Mouse (Mus musculus) granulocyte monocyte progenitor cell, adult 5-6 weeks (primary cell): ENCODE data around the gene Cst11. TPM values are rescaled to one million over a fixed set of nuclear protein-coding genes. Genes with fewer than 3 reads are reported as not detected.

ENCODE experiments used
- total RNA-seq, 2 experiments: library from RNA; stranded (forward) in 1 of 2; stranded (reverse) in 1 of 2; fragments of 200-712, 200-1000 nt in 1 of 2; fragments of >200 nt in 1 of 2; fragmentation: Nextera tagmentation in 1 of 2; gene quantifications; 2 replicates each; pipeline ENCODE4 v1.2.3; 2014 to 2017

Cst11 gene
- total RNA-seq, 2 experiments from 2014 or later, result not detected

Other genes with a start within 250 kb of the Cst11 start
- 104 and 106 TPM in 2 replicates for gene Nxt1, start 98.9 kb downstream of the Cst11 start, total RNA-seq (2014; fragmentation: Nextera tagmentation)
- gene Nxt1, start 98.9 kb downstream of the Cst11 start, total RNA-seq (2017), result 64.1 and 76.1 TPM in 2 replicates
- gene Gzf1, start 90.5 kb downstream of the Cst11 start, total RNA-seq (2014; fragmentation: Nextera tagmentation), result 11.2 and 15.5 TPM in 2 replicates
- gene Gzf1, start 90.5 kb downstream of the Cst11 start, total RNA-seq (2017), result 18.9 and 19.9 TPM in 2 replicates
- gene Napb, start 39.0 kb downstream of the Cst11 start, total RNA-seq (2014; fragmentation: Nextera tagmentation), result 0.66 and 0.92 TPM in 2 replicates
- 0.13 and 0.62 TPM in 2 replicates for gene Napb, start 39.0 kb downstream of the Cst11 start, total RNA-seq (2017)
- not detected in 2 replicates for gene Cstl1, start 21.1 kb downstream of the Cst11 start, total RNA-seq (2014; fragmentation: Nextera tagmentation)
- gene Cstl1, start 21.1 kb downstream of the Cst11 start, total RNA-seq (2017), result not detected in 2 replicates
- not detected in 2 replicates for gene 8030411F24Rik, start 10.5 kb upstream of the Cst11 start, total RNA-seq (2014; fragmentation: Nextera tagmentation)
- not detected in 2 replicates for gene 8030411F24Rik, start 10.5 kb upstream of the Cst11 start, total RNA-seq (2017)
- gene Cst12, start 17.9 kb upstream of the Cst11 start, total RNA-seq (2014; fragmentation: Nextera tagmentation), result not detected in 2 replicates
- not detected in 2 replicates for gene Cst12, start 17.9 kb upstream of the Cst11 start, total RNA-seq (2017)
- gene Cst8, start 27.3 kb upstream of the Cst11 start, total RNA-seq (2014; fragmentation: Nextera tagmentation), result not detected in 2 replicates
- gene Cst8, start 27.3 kb upstream of the Cst11 start, total RNA-seq (2017), result not detected in 2 replicates
- not detected in 2 replicates for gene Cst13, start 48.6 kb upstream of the Cst11 start, total RNA-seq (2014; fragmentation: Nextera tagmentation)
- gene Cst13, start 48.6 kb upstream of the Cst11 start, total RNA-seq (2017), result not detected in 2 replicates
- gene Cst9, start 63.6 kb upstream of the Cst11 start, total RNA-seq (2014; fragmentation: Nextera tagmentation), result not detected in 2 replicates
- not detected in 2 replicates for gene Cst9, start 63.6 kb upstream of the Cst11 start, total RNA-seq (2017)
- not detected in 2 replicates for gene 9230104L09Rik, start 93.5 kb upstream of the Cst11 start, total RNA-seq (2014; fragmentation: Nextera tagmentation)
- not detected in 2 replicates for gene 9230104L09Rik, start 93.5 kb upstream of the Cst11 start, total RNA-seq (2017)
- gene Cst3, start 104.2 kb upstream of the Cst11 start, total RNA-seq (2014; fragmentation: Nextera tagmentation), result 362 and 448 TPM in 2 replicates
- gene Cst3, start 104.2 kb upstream of the Cst11 start, total RNA-seq (2017), result 432 and 469 TPM in 2 replicates
- not detected in 2 replicates for gene Gm1330, start 231.8 kb upstream of the Cst11 start, total RNA-seq (2014; fragmentation: Nextera tagmentation)
- not detected in 2 replicates for gene Gm1330, start 231.8 kb upstream of the Cst11 start, total RNA-seq (2017)
- not detected in 2 replicates for gene Gm10750, start 245.7 kb upstream of the Cst11 start, total RNA-seq (2014; fragmentation: Nextera tagmentation)
- gene Gm10750, start 245.7 kb upstream of the Cst11 start, total RNA-seq (2017), result not detected in 2 replicates